Mouse (Mus musculus): Measurements from ENCODE around the gene Svop. TPM values are rescaled to one million over a fixed set of nuclear protein-coding genes. Genes with fewer than 3 reads are reported as not detected.

Gene Svop
- 3.2 and 4.1 TPM in 2 replicates for total RNA-seq (2021)
- long read RNA-seq, experiment 1, partial matches to known transcripts: 0 of 3 reads
- long read RNA-seq, experiment 1, other reads (novel, unspliced or antisense): 1 of 3 reads
- long read RNA-seq, experiment 2, partial matches to known transcripts: 0 of 2 reads
- long read RNA-seq, experiment 2, other reads (novel, unspliced or antisense): 2 of 2 reads

DNA sequence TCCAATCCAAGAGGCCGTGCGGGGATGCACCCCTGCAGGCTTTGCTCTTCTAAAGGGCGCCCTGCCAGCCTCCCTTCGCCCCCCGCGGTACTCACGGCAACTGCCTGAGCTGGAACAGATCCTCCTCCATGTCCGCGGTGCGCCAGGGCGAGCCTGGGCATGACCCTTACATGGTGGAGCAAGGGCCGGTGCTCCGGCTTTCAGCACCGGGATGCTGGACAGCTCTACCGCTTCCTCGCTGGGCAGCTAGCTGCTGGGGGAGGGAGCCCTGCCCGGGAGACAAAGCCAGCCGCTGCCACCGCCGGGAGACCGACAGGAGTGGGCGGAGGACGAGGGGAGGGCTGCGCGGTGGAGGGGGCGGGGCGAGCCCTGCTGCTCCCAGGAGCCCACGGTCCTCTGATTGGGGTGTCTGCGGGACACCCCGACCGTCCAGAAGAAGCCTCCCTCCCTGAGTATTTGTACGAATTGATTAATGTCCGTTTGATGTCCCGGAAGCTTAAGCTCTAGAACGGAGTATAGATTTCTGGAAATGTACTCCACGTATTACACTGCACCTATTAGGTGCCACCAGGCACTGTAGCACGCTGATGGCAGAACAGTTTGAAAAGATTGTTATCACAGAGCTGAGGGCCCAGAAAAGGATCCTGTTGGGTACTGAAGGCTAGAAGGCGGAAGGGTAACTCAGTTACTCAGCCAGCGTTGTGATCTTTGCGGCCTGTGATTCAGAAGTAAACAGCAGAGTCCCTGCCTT, at the start of gene Svop:
TSS of gene Svop (minus strand) at position 514 of the 751 bp plus-strand sequence.
- DNase-seq: peak; percentile 92

DNA sequence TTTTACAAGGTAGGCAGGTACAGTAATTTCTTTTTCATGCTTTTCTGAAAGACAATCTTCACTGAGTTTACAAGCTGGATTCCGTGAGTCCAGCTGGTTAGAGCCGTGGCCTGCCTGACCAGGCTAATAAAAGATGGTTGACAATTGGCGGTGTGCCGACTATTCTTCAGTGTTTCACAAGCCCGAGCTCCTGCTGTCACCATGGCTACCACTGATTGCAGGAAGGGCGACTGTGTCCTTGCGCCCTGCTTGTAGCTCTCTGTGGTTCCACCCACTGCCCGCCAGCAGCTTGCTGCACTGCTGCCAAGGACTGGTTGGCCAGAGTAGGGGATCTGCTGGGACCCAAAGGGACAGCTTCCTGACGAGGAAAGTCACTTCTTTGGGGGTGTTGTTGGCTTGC, 47.8 kb upstream of the Svop start:
- peak; percentile 96 for DNase-seq

- DNase-seq: peak; percentile 53
Measured at GRCm38 (mm10) chr5:114138277-114139164, 47.2 kb upstream of the Svop start.

- DNase-seq: peak; percentile 29
Measured at GRCm38 (mm10) chr5:114137481-114138276, 46.3 kb upstream of the Svop start.

DNA sequence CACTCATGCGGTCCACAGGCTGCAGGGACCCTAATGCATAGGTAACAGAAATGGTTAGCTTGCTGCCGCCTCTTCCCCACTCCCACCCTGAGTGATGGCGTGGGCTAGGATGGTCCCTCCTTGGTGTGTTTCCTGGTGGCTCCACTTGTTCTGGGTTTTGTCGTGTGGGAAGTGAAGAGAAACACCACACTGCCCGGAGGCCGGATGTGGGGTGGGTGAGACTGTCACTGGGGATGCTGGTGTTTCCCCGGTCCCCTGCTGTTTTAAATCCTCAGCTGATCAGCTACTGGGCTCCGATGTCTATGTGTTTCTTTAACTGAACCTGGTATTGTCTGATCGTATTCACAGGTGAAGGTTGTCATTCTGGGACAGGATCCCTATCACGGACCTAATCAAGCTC, 44.1 kb upstream of the Svop start:
- no peak for DNase-seq

DNA sequence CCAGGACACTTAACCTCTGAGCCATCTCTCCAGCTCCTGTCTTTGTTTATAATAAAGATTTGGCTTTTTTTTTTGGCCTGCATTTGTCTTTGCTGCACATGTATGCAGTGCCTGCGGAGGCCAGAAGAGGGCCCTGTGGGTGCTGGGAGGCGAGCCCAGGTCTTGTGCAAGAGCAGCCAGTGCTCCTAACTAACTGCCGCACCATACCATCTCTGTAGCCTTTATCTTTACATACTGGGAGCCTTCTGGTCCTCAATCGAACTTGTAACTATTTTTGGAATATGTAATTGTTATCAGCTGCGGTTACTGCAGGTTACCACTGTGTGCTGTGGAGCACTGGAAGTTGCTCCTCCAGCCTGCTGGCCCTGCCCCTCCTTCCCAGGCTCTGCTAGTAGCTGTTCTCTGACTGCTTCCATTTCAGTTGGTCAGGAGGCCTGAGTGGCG, 42.7 kb upstream of the Svop start:
- DNase-seq: peak; percentile 91

- DNase-seq: no peak
Measured at GRCm38 (mm10) chr5:114132841-114133240, 41.5 kb upstream of the Svop start.

- peak; percentile 78 for DNase-seq
Measured at GRCm38 (mm10) chr5:114131521-114131840, 40.1 kb upstream of the Svop start.

DNA sequence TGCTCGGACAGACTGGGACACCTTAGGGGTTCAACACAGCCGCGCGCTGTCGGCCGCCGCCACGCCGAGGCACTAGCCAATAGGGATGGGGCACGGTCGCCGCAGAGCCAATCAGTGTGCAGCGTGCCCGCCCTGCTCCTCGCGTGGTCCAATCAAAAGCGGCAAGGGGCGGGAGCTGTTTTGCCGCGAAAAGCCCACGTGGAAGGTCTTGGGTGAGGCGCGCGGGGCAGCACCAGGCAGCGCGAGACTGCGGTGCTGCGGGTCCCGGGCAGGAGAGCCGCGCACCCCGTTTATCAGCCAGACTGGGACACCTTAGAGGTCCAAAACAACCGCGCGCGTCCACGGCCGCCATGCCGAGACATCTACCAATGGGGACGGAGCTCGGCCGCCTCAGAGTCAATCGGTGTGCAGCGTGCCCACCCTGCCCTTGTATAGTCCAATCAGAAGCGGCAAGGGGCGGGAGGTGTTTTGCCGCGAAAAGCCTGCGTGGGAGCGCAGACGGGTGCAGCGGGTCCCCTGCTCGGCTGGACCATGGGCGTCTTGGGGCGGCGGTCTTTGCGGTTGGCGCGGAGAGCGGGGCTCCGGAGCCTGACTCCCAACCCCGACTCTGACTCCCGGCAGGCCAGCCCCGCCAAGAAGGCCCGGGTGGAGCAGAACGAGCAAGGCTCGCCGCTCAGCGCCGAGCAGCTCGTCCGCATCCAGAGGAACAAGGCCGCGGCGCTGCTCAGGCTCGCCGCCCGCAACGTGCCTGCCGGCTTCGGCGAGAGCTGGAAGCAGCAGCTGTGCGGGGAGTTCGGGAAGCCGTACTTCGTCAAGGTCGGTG, 39.5 kb upstream of the Svop start:
- peak; percentile 96 for DNase-seq

DNA sequence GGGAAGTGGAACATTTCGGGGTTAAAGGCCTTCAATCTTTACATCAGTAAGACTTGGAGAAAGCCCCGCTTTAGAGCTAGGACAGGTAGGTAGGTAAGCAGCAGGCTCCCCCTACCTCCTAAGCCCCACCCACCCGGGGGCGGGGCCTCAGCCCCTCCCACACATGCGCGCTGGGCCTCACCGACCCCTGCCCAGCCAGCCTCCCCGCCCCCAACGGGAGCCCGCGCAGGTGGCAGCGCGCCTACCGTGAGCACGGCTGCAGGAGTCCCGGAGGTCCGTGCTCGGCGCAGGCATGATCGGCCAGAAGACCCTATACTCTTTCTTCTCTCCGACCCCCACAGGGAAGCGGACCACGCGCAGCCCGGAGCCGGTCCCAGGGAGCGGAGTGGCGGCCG, 38.8 kb upstream of the Svop start, which contains the start of gene Ung:
TSS of gene Ung (plus strand) at position 176 of the 395 bp plus-strand sequence.
- DNase-seq: peak; percentile 60

- no peak for DNase-seq
Measured at GRCm38 (mm10) chr5:114129550-114130210, 38.3 kb upstream of the Svop start.

- peak; percentile 93 for DNase-seq
Measured at GRCm38 (mm10) chr5:114127374-114128349, 36.3 kb upstream of the Svop start, which contains the start of gene Alkbh2. Gene Alkbh2 (minus strand): TSS chr5:114128218.

- no peak for DNase-seq
Measured at GRCm38 (mm10) chr5:114126499-114127244, 35.3 kb upstream of the Svop start.

- no peak for DNase-seq
Measured at GRCm38 (mm10) chr5:114126008-114126407, 34.6 kb upstream of the Svop start.

DNA sequence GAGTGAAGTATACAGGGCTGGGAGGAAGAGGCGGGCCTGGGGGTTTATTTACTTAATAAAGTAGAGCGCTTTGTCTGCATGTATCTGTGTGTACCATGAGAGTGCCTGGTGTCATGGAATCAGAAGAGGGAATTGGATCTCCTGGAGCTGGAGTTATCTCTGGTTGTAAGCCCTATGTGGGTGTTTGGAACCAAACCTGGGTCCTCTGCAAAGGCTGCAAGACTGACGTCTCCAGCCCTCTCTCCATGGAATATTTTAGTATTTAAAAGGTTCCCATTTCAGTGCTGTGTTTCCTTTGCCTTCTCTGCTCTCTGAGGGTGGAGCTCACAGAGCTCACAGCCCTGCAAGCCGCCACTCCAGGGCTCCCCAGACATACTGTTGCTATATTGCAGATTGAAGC, 28.4 kb upstream of the Svop start:
- no peak for DNase-seq

DNA sequence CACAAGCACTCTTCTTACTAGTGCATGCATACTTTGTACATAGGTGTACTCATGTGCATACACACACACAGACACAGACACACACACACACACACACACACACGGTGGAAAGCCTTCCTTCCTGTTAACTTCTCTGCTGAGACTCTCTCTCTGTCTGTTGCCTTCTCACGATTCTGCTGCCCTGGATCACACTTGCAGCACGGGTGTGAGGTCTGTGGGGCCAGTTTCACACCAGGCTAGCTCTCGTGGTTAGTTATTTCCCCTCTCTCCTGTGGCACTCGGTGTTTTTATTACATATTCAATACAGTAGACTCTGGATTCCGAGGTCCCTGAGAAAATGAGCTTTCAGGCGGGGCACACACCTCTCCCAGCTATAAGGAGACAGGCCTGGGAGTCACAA, 25.2 kb upstream of the Svop start:
- DNase-seq: no peak

GRCm38 (mm10) chr5:114115030-114115429, 23.7 kb upstream of the Svop start:
- no peak for DNase-seq

GRCm38 (mm10) chr5:114113334-114113733, 22.0 kb upstream of the Svop start:
- no peak for DNase-seq
